Mouse (Mus musculus) lung, adult 2 months (tissue): ENCODE results near the gene Kif3c. TPM values are rescaled to one million over a fixed set of nuclear protein-coding genes. Genes with fewer than 3 reads are reported as not detected.

Experiments used
- DNase-seq: peaks from one replicate; pipeline ENCODE4 v3.0.0; 2022
- H3K4me1 ChIP-seq: fragments of 200-500 bp; 2 replicates; pipeline ENCODE4 v1.6.1; 2011; ENCODE audit warnings: low read length; ENCODE audit not compliant: control insufficient read depth, insufficient read depth
- H3K4me3 ChIP-seq: fragments of 200-500 bp; replicated peaks from 2 replicates; pipeline ENCODE3; 2011; ENCODE audit warnings: low read depth, mild to moderate bottlenecking, control low read depth, low read length; ENCODE audit errors: extremely low read depth
- CTCF ChIP-seq: fragments of 200-500 bp; IDR thresholded peaks from 2 replicates; pipeline ENCODE4 v1.5.1; 2011; ENCODE audit warnings: mild to moderate bottlenecking, low read length, control low read depth; ENCODE audit not compliant: insufficient read depth
- POLR2A ChIP-seq: fragments of 200-500 bp; IDR thresholded peaks from 2 replicates; pipeline ENCODE4 v1.6.1; 2011; ENCODE audit warnings: low read depth, mild to moderate bottlenecking, control low read depth, low read length, borderline replicate concordance; ENCODE audit errors: extremely low read depth
- WGBS: fragments of 180-500 bp; shearing (Covaris S2); methylation state at CpG from one replicate; pipeline ENCODE4 v1.1.7; 2018; 5-methylcytosine and 5-hydroxymethylcytosine counted together
- polyA plus RNA-seq: library from polyadenylated mRNA; depleted of rRNA; stranded (reverse); fragments of >200 nt; gene quantifications from 2 replicates; pipeline ENCODE4 v1.2.3, GENCODE M21; 2012; rRNA removed

Kif3c gene
- polyA plus RNA-seq, 1 experiment = 12.2 TPM

DNA sequence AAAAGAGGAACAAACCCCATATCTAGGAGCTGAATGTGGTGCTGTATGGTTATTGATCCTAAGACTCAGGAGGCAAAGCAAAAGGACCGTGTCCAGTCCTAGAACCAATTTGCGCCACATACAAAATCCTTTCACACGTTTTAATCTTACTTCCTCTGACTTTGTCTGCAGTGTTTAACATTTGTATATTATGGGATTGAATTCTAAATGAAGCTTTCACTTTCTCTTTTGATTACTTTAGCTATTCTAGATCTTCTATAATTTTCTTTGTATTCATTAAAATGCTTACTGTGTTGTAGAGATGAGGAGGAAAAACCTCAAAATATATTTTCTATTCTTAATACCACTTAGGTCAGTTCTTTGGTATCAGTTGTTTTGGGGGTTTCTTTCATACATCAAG lies 88.6 kb downstream of the Kif3c start:
- H3K4me3 ChIP-seq = no peak overlapping the region
- TF ChIP-seq CTCF (no peak), POLR2A (no peak)
- no peaks in the 10 kb centered on the region for H3K4me1 ChIP-seq
- 73% methylated on average over 3 of the region's 3 CpGs for WGBS
- DNase-seq = no peak

Other genes starting within 250 kb of the Kif3c start
- gene Rab10, start 55.2 kb upstream of the Kif3c start, polyA plus RNA-seq = 33.1 and 40.7 TPM in 2 replicates
- 6.4 and 6.5 TPM in 2 replicates for gene Asxl2, start 61.7 kb downstream of the Kif3c start, polyA plus RNA-seq
- gene Dtnb, start 207.2 kb downstream of the Kif3c start, polyA plus RNA-seq = 23.4 and 27.9 TPM in 2 replicates